Mouse (Mus musculus): ENCODE measurements around the gene Tspear. TPM values are rescaled to one million over a fixed set of nuclear protein-coding genes. Genes with fewer than 3 reads are reported as not detected.
"Not testable (repeated sequence)": the region's sequence is repeated elsewhere in the genome, so short reads cannot be mapped to it uniquely, and the experiment has no call there.

The Tspear gene
- polyA plus RNA-seq, 1 experiment from 2014 or later, result 0.59 TPM

DNA sequence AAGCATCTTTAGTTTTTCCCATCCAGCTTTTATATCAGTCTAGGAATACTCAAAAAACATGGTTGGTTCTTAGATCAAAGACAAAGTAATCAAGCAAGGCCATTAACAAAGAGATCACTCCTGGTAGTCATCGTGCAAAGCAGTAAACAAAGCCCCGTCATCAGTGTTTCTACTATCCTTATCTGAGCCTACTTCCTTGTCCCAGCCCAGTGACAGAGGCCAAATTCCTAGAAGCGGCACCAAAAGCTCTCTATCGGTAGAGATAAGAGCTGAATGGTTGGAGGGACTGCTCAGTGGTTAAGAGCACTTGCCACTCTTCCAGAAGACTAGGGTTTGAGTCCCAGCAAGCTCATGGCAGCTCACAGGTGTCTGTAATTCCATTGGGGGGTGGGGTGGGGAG, 14.8 kb upstream of the Tspear start:
- Histone ChIP-seq H3K4me3 (no peak overlapping the region), H3K9me3 (replicated peaks) (no peaks in the 10 kb centered on the region), H3K27me3 (ENCODE audit: low read depth, poor library complexity, severe bottlenecking) (peaks cover 20% of the 10 kb centered on the region), H3K27ac (no peak overlapping the region), H3K36me3 (no peaks in the 10 kb centered on the region), H3K4me1 (peaks cover 15% of the 10 kb centered on the region)
- 60% methylated on average over 4 of the region's 4 CpGs for WGBS
- DNase-seq (ENCODE audit: low spot score), result no peak

GRCm38 (mm10) chr10:77673765-77674164, 12.6 kb upstream of the Tspear start:
- Histone ChIP-seq H3K27me3 (ENCODE audit: low read depth, poor library complexity, severe bottlenecking) (peaks cover 42% of the 10 kb centered on the region), H3K4me3 (no peak overlapping the region), H3K4me1 (peaks cover 33% of the 10 kb centered on the region), H3K27ac (no peak overlapping the region), H3K36me3 (no peaks in the 10 kb centered on the region), H3K9me3 (replicated peaks) (no peaks in the 10 kb centered on the region)
- no peak for DNase-seq (ENCODE audit: low spot score)
- WGBS, result 61% methylated on average over 13 of the region's 13 CpGs

GRCm38 (mm10) chr10:77677562-77677961, 8.8 kb upstream of the Tspear start:
- Histone ChIP-seq H3K9me3 (replicated peaks) (no peaks in the 10 kb centered on the region), H3K27ac (peak overlapping the region; percentile 78), H3K27me3 (ENCODE audit: low read depth, poor library complexity, severe bottlenecking) (peaks cover 53% of the 10 kb centered on the region), H3K4me1 (peaks cover 47% of the 10 kb centered on the region), H3K36me3 (no peaks in the 10 kb centered on the region), H3K4me3 (peak overlapping the region; percentile 54)
- DNase-seq (ENCODE audit: low spot score), result peak; percentile 68
- WGBS, result under 1% methylated on average over 35 of the region's 35 CpGs

GRCm38 (mm10) chr10:77682994-77683393, 3.4 kb upstream of the Tspear start:
- Histone ChIP-seq H3K27me3 (ENCODE audit: low read depth, poor library complexity, severe bottlenecking) (peaks cover 65% of the 10 kb centered on the region), H3K4me1 (peaks cover 56% of the 10 kb centered on the region), H3K9me3 (replicated peaks) (no peaks in the 10 kb centered on the region), H3K4me3 (no peak overlapping the region), H3K36me3 (no peaks in the 10 kb centered on the region), H3K27ac (no peak overlapping the region)
- no peak for DNase-seq (ENCODE audit: low spot score)
- 78% methylated on average over 7 of the region's 7 CpGs for WGBS

GRCm38 (mm10) chr10:77684181-77684580, 2.2 kb upstream of the Tspear start:
- DNase-seq (ENCODE audit: low spot score), result no peak
- H3K4me3 ChIP-seq, result no peak overlapping the region
- no peaks in the 10 kb centered on the region for H3K36me3 ChIP-seq
- WGBS, result 24% methylated on average over 8 of the region's 8 CpGs
- no peak overlapping the region for H3K27ac ChIP-seq
- H3K4me1 ChIP-seq, result peaks cover 53% of the 10 kb centered on the region
- H3K27me3 ChIP-seq (ENCODE audit: low read depth, poor library complexity, severe bottlenecking), result peaks cover 65% of the 10 kb centered on the region
- H3K9me3 ChIP-seq (replicated peaks), result no peaks in the 10 kb centered on the region

GRCm38 (mm10) chr10:77687021-77687420, 652 bp downstream of the Tspear start:
- no peak overlapping the region for H3K27ac ChIP-seq
- H3K9me3 ChIP-seq (replicated peaks), result no peaks in the 10 kb centered on the region
- no peak overlapping the region for H3K4me3 ChIP-seq
- no peaks in the 10 kb centered on the region for H3K36me3 ChIP-seq
- peaks cover 70% of the 10 kb centered on the region for H3K27me3 ChIP-seq (ENCODE audit: low read depth, poor library complexity, severe bottlenecking)
- no peak for DNase-seq (ENCODE audit: low spot score)
- peaks cover 60% of the 10 kb centered on the region for H3K4me1 ChIP-seq
- WGBS, result 16% methylated on average over 10 of the region's 10 CpGs

DNA sequence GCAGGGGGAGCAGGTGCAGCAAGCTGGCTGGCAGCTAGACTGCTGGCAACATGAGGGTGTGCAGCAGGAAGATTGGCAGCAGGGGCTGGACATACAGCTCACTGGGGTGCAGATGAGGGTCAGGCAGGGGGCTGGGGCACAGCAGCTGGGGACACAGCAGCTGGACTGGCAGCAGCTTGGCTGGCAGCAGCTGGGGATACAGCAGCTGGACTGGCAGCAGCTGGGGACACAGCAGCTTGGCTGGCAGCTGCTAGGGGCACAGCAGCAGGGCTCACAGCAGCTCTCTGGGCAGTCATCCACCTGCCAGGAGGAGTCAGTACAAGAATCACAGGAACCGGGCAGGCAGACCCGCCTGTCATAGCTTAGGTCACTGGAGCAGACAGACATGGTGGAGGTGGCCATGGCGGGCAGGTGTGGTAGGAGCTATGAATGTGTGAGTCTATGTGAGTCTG, 4.0 kb downstream of the Tspear start, which contains the start of gene Gm19402:
Gene Gm19402 (minus strand): TSS at position 402 of the 452 bp plus-strand sequence.
- not testable (repeated sequence) for DNase-seq (ENCODE audit: low spot score); H3K36me3 ChIP-seq; H3K4me3 ChIP-seq; H3K9me3 ChIP-seq (replicated peaks); H3K27ac ChIP-seq
- WGBS, result 83% methylated on average over 3 of the region's 3 CpGs
- Histone ChIP-seq H3K27me3 (ENCODE audit: low read depth, poor library complexity, severe bottlenecking) (peaks cover 49% of the 10 kb centered on the region), H3K4me1 (peaks cover 71% of the 10 kb centered on the region)

DNA sequence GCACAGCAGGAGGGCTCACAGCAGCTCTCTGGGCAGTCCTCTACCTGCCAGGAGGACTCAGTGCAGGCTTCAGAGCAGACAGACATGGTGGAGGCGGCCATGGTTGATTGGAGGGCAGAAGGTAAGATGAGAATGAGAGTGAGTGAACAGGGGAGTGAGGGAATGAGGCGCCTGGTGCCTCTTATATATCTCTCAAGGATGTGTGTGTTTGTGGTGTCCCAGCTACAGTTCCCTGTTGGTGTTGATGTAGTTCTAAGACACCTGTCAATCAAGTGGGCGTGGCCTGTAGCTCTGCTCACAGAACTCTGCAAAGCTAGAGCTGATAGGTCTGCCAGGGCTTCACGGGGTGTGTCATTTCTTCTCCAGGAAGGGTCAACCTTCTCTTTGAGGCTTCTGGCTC, 10.8 kb downstream of the Tspear start, which contains the start of gene Gm9508:
Gene Gm9508 (minus strand): TSS at position 101 of the 400 bp plus-strand sequence.
- Histone ChIP-seq H3K36me3 (no peaks in the 10 kb centered on the region), H3K9me3 (replicated peaks) (no peaks in the 10 kb centered on the region), H3K4me3 (no peak within 1 kb of the TSS), H3K27ac (no peak within 1 kb of the TSS), H3K27me3 (ENCODE audit: low read depth, poor library complexity, severe bottlenecking) (no peaks in the 10 kb centered on the region), H3K4me1 (peaks cover 41% of the 10 kb centered on the region)
- DNase-seq (ENCODE audit: low spot score), result no peak
- WGBS, result 40% methylated on average over 4 of the region's 4 CpGs

DNA sequence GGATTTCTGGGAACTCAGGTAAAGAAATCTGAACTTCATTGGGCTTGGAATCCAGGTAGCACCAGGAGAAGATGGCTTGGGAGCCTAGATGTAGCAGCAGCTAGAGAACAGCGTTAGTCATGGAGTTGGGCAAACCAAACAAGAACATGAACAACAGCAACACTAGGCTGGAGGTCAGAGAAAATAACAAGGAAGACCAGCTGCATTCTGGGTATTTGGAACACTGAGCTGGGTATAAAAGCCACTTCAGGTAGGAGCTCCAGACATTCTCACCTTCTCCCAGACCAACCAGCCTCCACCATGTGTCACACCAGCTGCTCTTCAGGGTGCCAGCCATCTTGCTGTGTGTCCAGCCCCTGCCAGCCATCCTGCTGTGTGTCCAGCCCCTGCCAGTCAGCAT, 20.0 kb downstream of the Tspear start, which contains the start of gene Gm10272:
Gene Gm10272 (plus strand): TSS at position 301 of the 400 bp plus-strand sequence.
- H3K27ac ChIP-seq, result no peak within 1 kb of the TSS
- no peaks in the 10 kb centered on the region for H3K4me1 ChIP-seq
- WGBS, result 92% methylated on average over 1 of the region's 1 CpGs
- 0 out of 2 replicates have a peak, but pooled peaks cover 7% of the 10 kb centered on the region for H3K9me3 ChIP-seq (replicated peaks)
- DNase-seq (ENCODE audit: low spot score), result no peak
- no peaks in the 10 kb centered on the region for H3K36me3 ChIP-seq
- no peak within 1 kb of the TSS for H3K4me3 ChIP-seq
- H3K27me3 ChIP-seq (ENCODE audit: low read depth, poor library complexity, severe bottlenecking), result no peaks in the 10 kb centered on the region

DNA sequence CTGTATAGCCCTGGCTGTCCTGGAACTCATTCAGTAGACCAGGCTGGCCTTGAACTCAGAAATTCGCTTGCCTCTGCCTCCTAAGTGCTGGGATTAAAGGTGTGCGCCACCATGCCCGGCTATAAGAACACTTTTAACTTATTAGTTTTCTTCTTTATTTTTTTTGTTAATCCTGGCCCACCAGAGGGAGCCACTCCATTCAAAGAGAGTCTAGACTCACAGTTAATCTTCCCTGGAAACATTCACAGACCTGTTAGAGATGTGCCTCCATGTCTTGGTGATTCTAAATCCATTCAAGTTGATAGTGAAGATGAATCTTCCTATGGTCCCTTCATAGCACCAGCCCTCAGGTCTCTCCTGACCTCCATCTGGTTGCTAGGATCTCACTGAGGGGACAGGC, 23.5 kb downstream of the Tspear start:
- 0 out of 2 replicates have a peak, but pooled peaks cover 3% of the 10 kb centered on the region for H3K9me3 ChIP-seq (replicated peaks)
- no peak overlapping the region for H3K4me3 ChIP-seq
- H3K36me3 ChIP-seq, result no peaks in the 10 kb centered on the region
- no peaks in the 10 kb centered on the region for H3K27me3 ChIP-seq (ENCODE audit: low read depth, poor library complexity, severe bottlenecking)
- no peak overlapping the region for H3K27ac ChIP-seq
- 0 out of 2 replicates have a peak, but pooled peaks cover 2% of the 10 kb centered on the region for H3K4me1 ChIP-seq
- WGBS, result 76% methylated on average over 3 of the region's 3 CpGs
- DNase-seq (ENCODE audit: low spot score), result no peak

DNA sequence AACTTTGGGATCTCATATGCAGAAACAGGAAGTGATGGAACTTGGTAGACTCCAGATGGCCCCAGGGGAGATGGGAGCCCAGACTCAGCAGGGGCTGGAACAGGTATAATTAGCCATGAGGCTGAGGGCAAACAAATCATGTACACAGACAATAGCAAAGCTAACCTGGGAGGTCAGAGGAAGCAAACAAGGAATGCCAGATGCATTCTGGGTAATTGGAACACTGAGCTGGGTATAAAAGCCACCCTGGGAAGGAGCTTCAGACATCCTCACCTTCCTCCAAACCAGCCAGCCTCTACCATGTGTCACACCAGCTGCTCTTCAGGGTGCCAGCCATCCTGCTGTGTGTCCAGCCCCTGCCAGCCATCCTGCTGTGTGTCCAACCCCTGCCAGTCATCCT, 24.8 kb downstream of the Tspear start, which contains the start of gene Gm10024:
Gene Gm10024 (plus strand): TSS at position 301 of the 400 bp plus-strand sequence.
- not testable (repeated sequence) for H3K27me3 ChIP-seq (ENCODE audit: low read depth, poor library complexity, severe bottlenecking); H3K4me3 ChIP-seq; H3K36me3 ChIP-seq; H3K4me1 ChIP-seq; H3K27ac ChIP-seq; DNase-seq (ENCODE audit: low spot score); H3K9me3 ChIP-seq (replicated peaks)

DNA sequence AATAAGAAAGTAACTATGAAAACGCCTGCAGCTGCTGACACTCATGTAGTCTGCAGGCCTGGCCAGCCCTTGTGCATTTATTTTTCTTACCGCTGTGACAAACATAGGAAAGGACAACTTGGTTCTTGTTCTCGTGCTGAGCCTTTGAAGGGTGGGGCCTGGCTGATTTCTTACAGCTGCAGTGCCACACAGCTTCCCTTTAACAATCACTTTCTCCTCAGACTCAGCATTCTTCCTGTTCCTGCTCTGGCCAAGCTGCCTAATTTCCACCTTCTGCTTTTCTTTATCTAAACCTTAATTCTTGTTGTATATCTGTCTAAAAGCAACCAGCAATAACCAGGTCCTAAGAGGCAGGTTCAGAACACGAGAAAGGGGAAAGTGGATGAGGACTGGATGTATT, 27.4 kb downstream of the Tspear start:
- Histone ChIP-seq H3K27ac (no peak overlapping the region), H3K27me3 (ENCODE audit: low read depth, poor library complexity, severe bottlenecking) (no peaks in the 10 kb centered on the region), H3K4me1 (0 out of 2 replicates have a peak, but pooled peaks cover 2% of the 10 kb centered on the region), H3K36me3 (no peaks in the 10 kb centered on the region), H3K4me3 (no peak overlapping the region), H3K9me3 (replicated peaks) (no peaks in the 10 kb centered on the region)
- WGBS, result 73% methylated on average over 4 of the region's 4 CpGs
- DNase-seq (ENCODE audit: low spot score), result no peak

GRCm38 (mm10) chr10:77715507-77715906, 29.1 kb downstream of the Tspear start, which contains the start of gene Gm10142:
Gene Gm10142 (plus strand): TSS chr10:77715807.
- Histone ChIP-seq H3K27ac (no peak within 1 kb of the TSS), H3K9me3 (replicated peaks) (no peaks in the 10 kb centered on the region), H3K4me1 (0 out of 2 replicates have a peak, but pooled peaks cover 2% of the 10 kb centered on the region), H3K36me3 (no peaks in the 10 kb centered on the region), H3K27me3 (ENCODE audit: low read depth, poor library complexity, severe bottlenecking) (no peaks in the 10 kb centered on the region), H3K4me3 (no peak within 1 kb of the TSS)
- DNase-seq (ENCODE audit: low spot score), result no peak
- WGBS, result 85% methylated on average over 1 of the region's 1 CpGs

GRCm38 (mm10) chr10:77720299-77720698, 33.9 kb downstream of the Tspear start, which contains the start of gene Krtap12-1:
Gene Krtap12-1 (plus strand): TSS chr10:77720599.
- H3K27me3 ChIP-seq (ENCODE audit: low read depth, poor library complexity, severe bottlenecking), result not testable (repeated sequence)

More at GRCm38 (mm10) chr10:77720299-77720698, 33.9 kb downstream of the Tspear start, which contains the start of gene Krtap12-1:
- not testable (repeated sequence) for H3K4me3 ChIP-seq; H3K27ac ChIP-seq; H3K4me1 ChIP-seq; H3K9me3 ChIP-seq (replicated peaks); DNase-seq (ENCODE audit: low spot score); H3K36me3 ChIP-seq
- 83% methylated on average over 1 of the region's 1 CpGs for WGBS

Measured in limb, embryonic 10.5 days (tissue).